Mouse (Mus musculus) embryonic facial prominence, embryonic 11.5 days (tissue): Measurements from ENCODE around the gene Lrrc9. TPM values are rescaled to one million over a fixed set of nuclear protein-coding genes. Genes with fewer than 3 reads are reported as not detected.
A peak's percentile ranks its signal among the peaks of the same experiment; 100 is the strongest.

Experiments used
- ATAC-seq: fragments of 200-750 bp; cut with Nextera tagmentation; replicated peaks from 2 replicates; pipeline ENCODE4 v1.8.0; 2017; ENCODE audit warnings: low read depth; ENCODE audit not compliant: insufficient number of reproducible peaks, low FRiP score, low TSS enrichment
- DNase-seq: peaks from one replicate; pipeline ENCODE4 v3.0.0-alpha.2; 2015; ENCODE audit warnings: low spot score
- H3K27ac ChIP-seq: fragments of 300-500 bp; sonication (generic); replicated peaks from 2 replicates; pipeline ENCODE4 v1.5.1; 2014; ENCODE audit warnings: mild to moderate bottlenecking, low read depth, low read length, control low read depth
- H3K27me3 ChIP-seq: fragments of 300-500 bp; sonication (generic); 2 replicates; pipeline ENCODE4 v1.6.1; 2014; ENCODE audit warnings: mild to moderate bottlenecking, low read length, moderate library complexity, mixed read lengths; ENCODE audit not compliant: control insufficient read depth, insufficient read depth
- H3K36me3 ChIP-seq: fragments of 300-500 bp; sonication (generic); replicated peaks from 2 replicates; pipeline ENCODE4 v1.6.1; 2014; ENCODE audit warnings: low read depth, mild to moderate bottlenecking, low read length, moderate library complexity, mixed read lengths; ENCODE audit not compliant: control insufficient read depth, insufficient read depth
- H3K4me1 ChIP-seq: fragments of 300-500 bp; sonication (generic); 2 replicates; pipeline ENCODE4 v1.6.1; 2014; ENCODE audit warnings: low read length, mixed read lengths; ENCODE audit not compliant: control insufficient read depth, insufficient read depth
- H3K4me2 ChIP-seq: fragments of 300-500 bp; sonication (generic); 2 replicates; pipeline ENCODE4 v1.6.1; 2014; ENCODE audit warnings: low read depth, mild to moderate bottlenecking, control low read depth, low read length, moderate library complexity
- H3K4me3 ChIP-seq: fragments of 300-500 bp; sonication (generic); 2 replicates; pipeline ENCODE4 v1.5.1; 2014; ENCODE audit warnings: low read depth, low read length, control low read depth
- H3K9ac ChIP-seq: fragments of 300-500 bp; sonication (generic); replicated peaks from 2 replicates; pipeline ENCODE4 v1.6.1; 2014; ENCODE audit warnings: mild to moderate bottlenecking, control low read depth, low read length
- H3K9me3 ChIP-seq: fragments of 300-500 bp; sonication (generic); replicated peaks from 2 replicates; pipeline ENCODE4 v1.6.1; 2016; ENCODE audit warnings: mild to moderate bottlenecking, low read length, inconsistent platforms, mixed read lengths; ENCODE audit not compliant: control insufficient read depth
- WGBS: fragments of 180-500 bp; shearing (Covaris S2); extraction: QIAGEN DNeasy Blood & Tissue Kit; methylation state at CpG from one replicate; pipeline ENCODE4 v1.1.7; 2014; 5-methylcytosine and 5-hydroxymethylcytosine counted together
- polyA plus RNA-seq: library from polyadenylated mRNA; unstranded; fragments of >200 nt; fragmentation: Nextera tagmentation; extraction: Ambion mirVana; gene quantifications from 2 replicates; pipeline ENCODE4 v1.2.1, GENCODE M21; 2014

The Lrrc9 gene
- polyA plus RNA-seq, 1 experiment from 2014 or later = 1.5 TPM

DNA sequence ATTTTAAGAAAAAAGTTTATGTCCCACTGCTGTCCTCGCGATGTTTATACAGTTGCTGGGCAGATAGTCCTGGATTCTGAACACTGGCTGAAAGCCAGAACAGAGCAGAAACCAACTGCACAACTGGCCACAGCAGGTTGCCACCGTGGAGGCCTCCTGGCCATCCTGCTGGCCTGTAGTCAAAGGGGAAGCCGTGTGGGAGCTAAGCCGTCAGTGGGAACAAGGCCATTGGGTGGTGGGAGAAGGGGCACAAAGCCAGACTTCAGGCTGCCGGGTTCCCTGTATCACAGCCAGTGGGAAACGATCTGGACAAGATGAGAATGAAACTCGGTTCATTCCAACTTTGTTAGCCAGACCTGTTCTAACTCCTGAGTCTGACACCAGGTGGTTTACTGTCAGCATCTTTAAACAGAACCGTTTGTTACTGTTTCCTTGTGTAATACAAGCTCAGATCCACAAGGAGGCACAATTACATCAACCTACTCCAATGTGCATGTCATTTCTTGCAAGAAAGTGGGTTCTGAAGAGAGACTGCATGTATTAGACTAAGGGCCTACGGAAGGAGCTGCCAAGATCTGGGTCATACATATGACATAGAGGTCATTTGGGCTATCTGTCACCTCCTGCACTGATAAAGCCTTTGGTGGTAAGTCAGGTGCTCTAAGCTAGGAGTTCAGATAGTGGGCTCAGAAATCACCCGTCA, 19.7 kb downstream of the Lrrc9 start:
- H3K27ac ChIP-seq = no peak overlapping the region
- no peak overlapping the region for H3K4me2 ChIP-seq
- DNase-seq (peak; percentile 56), ATAC-seq (no peak)
- H3K27me3 ChIP-seq = no peaks in the 10 kb centered on the region
- no peak overlapping the region for H3K4me3 ChIP-seq
- no peaks in the 10 kb centered on the region for H3K36me3 ChIP-seq
- 55% methylated on average over 11 of the region's 11 CpGs for WGBS
- H3K4me1 ChIP-seq = no peaks in the 10 kb centered on the region
- H3K9me3 ChIP-seq = no peaks in the 10 kb centered on the region
- no peak overlapping the region for H3K9ac ChIP-seq

DNA sequence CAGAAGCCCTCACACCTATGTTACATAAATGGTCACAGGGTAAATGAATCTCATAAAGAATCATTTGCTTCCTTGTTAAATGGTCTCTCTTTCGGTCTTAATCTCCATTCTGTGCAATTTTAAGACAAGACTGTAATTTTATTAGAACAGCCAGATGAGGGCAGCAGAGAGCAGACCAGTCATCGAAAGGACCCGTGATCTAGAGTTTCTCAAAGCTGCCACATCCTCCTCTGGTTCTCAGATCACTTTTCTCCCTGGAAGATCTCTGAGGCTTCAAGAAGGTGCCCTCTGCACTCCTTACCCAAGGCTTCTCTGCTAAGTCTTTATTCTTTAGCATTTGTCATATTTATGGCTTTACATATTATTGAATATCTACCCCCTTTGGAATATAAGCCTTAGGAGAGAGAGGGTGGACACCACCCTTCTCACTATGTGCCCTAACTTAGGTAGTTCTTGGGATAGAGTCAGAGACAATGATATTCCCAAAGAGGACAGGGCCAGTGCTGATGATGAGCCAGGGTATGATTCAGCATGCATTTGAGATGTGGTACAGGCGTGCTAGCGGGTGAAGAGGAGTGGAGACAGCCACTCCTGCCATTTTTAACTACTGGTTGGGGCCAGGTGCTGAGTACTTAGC, 20.3 kb downstream of the Lrrc9 start:
- Histone ChIP-seq H3K4me1 (no peaks in the 10 kb centered on the region), H3K27ac (no peak overlapping the region), H3K9me3 (no peaks in the 10 kb centered on the region), H3K4me2 (no peak overlapping the region), H3K27me3 (no peaks in the 10 kb centered on the region), H3K4me3 (no peak overlapping the region), H3K9ac (no peak overlapping the region), H3K36me3 (no peaks in the 10 kb centered on the region)
- WGBS = 46% methylated on average over 5 of the region's 5 CpGs
- ATAC-seq (no peak), DNase-seq (peak; percentile 85)

DNA sequence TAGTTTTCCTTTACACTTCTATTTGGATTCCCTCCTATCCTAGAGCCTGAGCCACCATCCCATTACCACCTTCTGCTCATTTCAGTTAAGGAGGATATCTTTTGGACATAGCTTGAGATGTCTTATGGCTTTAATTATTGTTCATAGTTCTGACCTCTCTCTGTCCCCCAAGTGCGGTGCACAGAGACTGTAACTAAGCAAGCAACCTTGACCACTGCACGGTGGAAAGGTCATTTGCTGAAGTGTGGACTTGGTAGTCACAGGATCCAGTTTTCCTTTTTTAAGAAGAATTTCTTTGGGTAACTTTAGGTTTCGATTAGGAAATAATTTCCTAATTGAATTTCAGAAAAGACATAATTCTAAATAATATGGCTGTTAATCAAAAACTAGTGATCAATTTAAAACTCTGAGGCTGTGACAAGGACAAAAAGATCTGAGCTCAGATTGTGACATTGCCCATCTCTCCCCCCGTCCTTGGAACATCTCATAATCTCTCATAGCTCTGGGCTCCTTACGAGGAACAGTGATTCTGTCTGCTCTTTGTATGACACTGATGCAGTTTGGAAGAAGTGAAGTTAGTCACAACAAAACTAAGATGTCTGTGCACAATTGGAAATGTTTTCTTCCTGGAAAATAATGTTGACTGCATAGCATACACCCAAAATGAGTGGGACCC, 24.3 kb downstream of the Lrrc9 start:
- Histone ChIP-seq H3K27me3 (no peaks in the 10 kb centered on the region), H3K9me3 (no peaks in the 10 kb centered on the region), H3K9ac (no peak overlapping the region), H3K27ac (no peak overlapping the region), H3K4me2 (no peak overlapping the region), H3K36me3 (no peaks in the 10 kb centered on the region), H3K4me1 (no peaks in the 10 kb centered on the region), H3K4me3 (no peak overlapping the region)
- 86% methylated on average over 5 of the region's 5 CpGs for WGBS
- DNase-seq (no peak), ATAC-seq (no peak)

DNA sequence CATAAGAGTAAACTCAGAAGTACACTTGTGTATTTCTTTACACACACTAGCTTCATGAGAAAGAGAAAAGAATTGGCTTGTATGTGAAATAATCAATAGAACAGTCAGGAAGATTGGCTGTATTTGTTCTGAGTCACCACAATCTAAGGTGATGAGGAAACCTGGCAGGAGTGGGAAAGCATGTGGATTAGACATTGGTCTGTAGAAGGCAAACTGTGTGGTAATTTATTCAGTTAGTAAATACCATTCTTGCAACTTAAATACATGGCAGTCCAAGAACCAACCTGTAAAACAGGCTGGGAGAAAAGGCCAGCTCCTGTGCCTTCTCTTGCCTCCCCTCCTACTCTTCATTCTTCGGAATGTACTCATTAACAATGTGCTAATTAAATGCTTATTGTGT, 25.6 kb downstream of the Lrrc9 start:
- WGBS = 77% methylated on average over 1 of the region's 1 CpGs
- Histone ChIP-seq H3K27ac (no peak overlapping the region), H3K4me1 (no peaks in the 10 kb centered on the region), H3K9me3 (no peaks in the 10 kb centered on the region), H3K27me3 (no peaks in the 10 kb centered on the region), H3K9ac (no peak overlapping the region), H3K4me2 (no peak overlapping the region), H3K4me3 (no peak overlapping the region), H3K36me3 (no peaks in the 10 kb centered on the region)
- no peak for ATAC-seq
- DNase-seq = no peak

DNA sequence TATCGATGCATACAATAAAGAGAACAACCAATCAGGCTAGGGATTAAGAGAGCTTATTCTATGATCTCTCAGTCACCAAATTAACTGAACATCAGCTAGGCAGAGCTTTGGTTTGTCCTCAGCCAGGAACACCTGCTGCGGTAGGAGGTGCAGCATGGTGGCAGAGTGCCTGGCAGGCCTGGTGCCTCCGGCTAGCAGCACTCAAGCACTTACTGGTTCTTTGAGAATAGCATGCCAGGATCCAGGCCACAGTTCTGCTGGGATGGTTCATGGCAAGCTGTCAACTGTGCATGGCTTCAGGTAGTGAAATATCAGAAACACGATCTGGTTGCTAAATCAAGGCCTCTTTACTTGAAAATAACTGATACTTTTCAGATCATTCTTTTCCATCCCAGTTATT, 26.1 kb downstream of the Lrrc9 start:
- Histone ChIP-seq H3K4me2 (no peak overlapping the region), H3K36me3 (no peaks in the 10 kb centered on the region), H3K4me1 (no peaks in the 10 kb centered on the region), H3K9ac (no peak overlapping the region), H3K9me3 (no peaks in the 10 kb centered on the region), H3K27ac (no peak overlapping the region), H3K27me3 (no peaks in the 10 kb centered on the region), H3K4me3 (no peak overlapping the region)
- ATAC-seq (no peak), DNase-seq (no peak)
- WGBS = 91% methylated on average over 4 of the region's 4 CpGs

DNA sequence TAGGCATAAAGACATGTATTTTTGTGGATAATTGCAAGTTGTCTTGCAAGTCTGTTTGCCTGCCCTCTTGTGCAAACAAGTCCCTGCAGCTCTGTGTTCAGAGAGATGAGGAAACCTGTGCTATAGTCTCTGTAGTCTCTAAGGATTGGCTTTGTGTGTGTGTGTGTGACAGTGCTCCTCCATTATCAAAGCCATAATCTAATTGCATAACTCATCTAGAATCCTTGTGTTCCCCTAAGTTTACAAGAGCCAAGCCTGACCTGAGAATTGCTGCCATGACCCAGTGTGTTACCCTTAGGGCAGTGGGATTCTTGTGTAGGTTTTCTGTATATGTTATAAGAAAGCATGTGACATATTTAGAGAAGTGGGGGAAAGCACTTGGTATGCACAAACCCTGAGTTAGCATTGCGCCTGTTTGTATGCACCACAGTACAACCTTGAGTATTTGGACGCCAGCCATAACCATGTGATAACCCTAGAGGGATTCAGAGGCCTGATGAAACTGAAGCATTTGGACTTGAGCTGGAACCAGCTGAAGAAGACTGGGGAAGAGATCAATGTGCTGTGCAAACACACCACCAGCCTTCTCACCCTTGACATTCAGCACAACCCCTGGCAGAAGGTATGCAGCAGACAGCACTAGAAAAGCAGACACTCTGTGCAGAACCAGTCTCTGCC, 35.2 kb downstream of the Lrrc9 start:
- Histone ChIP-seq H3K4me1 (no peaks in the 10 kb centered on the region), H3K9me3 (no peaks in the 10 kb centered on the region), H3K27ac (no peak overlapping the region), H3K4me2 (no peak overlapping the region), H3K27me3 (no peaks in the 10 kb centered on the region), H3K9ac (no peak overlapping the region), H3K4me3 (no peak overlapping the region), H3K36me3 (no peaks in the 10 kb centered on the region)
- 85% methylated on average over 2 of the region's 2 CpGs for WGBS
- ATAC-seq = no peak
- DNase-seq = no peak

DNA sequence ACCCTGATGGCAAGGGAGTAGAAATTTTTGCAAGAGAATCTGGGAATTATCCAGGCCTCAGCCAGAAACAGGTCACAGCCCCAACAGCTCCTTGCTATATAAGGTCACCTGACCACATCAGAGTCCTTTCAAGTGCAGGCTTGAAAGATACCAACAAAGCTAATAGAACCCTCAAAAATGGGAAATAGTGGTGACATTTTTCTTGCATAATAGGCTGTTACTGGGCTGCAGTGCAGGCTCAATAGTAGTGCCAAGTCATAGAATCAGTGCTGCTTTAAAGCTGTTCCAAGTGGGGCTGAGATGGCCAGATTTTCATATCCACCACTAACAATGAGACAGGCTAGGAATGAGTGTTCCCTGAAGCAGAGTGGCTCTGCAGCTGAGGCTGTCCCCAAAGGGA, 40.6 kb downstream of the Lrrc9 start:
- Histone ChIP-seq H3K27me3 (no peaks in the 10 kb centered on the region), H3K4me3 (no peak overlapping the region), H3K27ac (no peak overlapping the region), H3K4me1 (no peaks in the 10 kb centered on the region), H3K9me3 (no peaks in the 10 kb centered on the region), H3K4me2 (no peak overlapping the region), H3K36me3 (no peaks in the 10 kb centered on the region), H3K9ac (no peak overlapping the region)
- no peak for ATAC-seq
- DNase-seq = no peak

DNA sequence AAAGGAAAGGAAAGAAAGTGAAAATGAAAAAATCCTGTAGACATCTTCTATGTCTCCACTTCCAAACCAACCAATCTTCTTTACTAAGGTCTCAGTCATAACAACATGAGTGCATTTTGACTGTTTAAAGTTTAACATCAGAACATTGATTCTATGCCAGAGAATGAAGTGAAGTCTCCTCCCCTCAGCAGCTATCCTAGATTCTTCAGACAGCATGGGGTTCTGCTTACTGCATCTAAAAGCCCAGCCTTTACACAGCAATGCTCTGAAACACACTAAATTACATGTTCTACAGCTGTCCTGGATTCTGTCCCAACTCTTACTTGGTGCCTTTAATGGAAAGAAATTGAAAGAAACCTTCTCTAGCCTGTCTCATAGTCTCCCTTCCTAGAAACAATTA, 43.2 kb downstream of the Lrrc9 start:
- H3K4me3 ChIP-seq = no peak overlapping the region
- no peaks in the 10 kb centered on the region for H3K4me1 ChIP-seq
- H3K4me2 ChIP-seq = no peak overlapping the region
- no peaks in the 10 kb centered on the region for H3K27me3 ChIP-seq
- no peaks in the 10 kb centered on the region for H3K36me3 ChIP-seq
- H3K9ac ChIP-seq = no peak overlapping the region
- ATAC-seq = no peak
- no peak for DNase-seq
- no peaks in the 10 kb centered on the region for H3K9me3 ChIP-seq
- H3K27ac ChIP-seq = no peak overlapping the region
